Mouse (Mus musculus): ENCODE measurements around the gene Cacna2d2.

Cacna2d2 gene

DNA sequence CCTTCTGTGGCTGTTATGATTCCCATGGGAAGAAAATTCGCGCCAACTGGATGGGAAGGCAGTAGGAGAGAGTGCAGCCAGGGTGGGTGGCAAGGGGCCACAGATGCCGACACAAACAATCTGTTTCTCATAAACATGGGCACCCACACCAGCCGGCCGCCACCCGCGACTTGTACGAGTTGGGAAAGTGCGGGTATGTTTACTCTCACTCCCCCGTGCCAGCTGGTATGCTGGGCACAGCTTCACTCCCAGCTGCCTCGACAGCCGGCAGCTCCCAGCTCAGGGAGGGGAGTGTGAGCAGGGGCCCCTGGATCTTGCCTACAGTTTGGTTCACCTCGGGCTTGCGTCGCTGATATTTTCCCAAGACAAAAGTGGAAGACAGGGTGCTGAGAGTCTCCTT is 57.3 kb downstream of the Cacna2d2 start:
- DNase-seq (ENCODE audit: low read depth, low spot score): no peak

GRCm38 (mm10) chr9:107462907-107463306 is 63.5 kb downstream of the Cacna2d2 start:
- peak; percentile 36 for DNase-seq (ENCODE audit: low read depth, low spot score)

- peak; percentile 80 for DNase-seq (ENCODE audit: low read depth, low spot score)
Observed at GRCm38 (mm10) chr9:107463509-107463908, 64.1 kb downstream of the Cacna2d2 start.

GRCm38 (mm10) chr9:107464130-107464529 is 64.7 kb downstream of the Cacna2d2 start:
- peak; percentile 36 for DNase-seq (ENCODE audit: low read depth, low spot score)

DNA sequence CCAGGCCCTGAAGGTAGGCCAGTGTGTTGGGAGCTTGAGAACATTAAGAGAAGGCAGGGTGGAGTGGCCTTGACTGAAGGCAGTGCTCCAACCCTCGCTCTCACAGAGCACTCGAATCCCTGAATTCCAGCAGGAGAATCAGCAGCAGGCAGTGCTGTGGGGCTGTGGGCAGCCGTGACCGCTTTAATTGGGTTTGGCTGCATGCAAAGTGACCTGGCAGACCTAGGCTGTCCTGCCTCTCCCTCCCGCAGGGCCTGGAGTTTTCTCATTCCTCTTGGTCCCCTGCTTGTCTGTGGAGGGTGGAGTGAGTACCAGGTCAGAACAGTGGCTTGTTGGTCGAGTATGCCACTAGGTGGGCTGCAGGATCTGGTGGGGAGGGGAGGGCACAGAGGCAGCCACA is 66.2 kb downstream of the Cacna2d2 start:
- DNase-seq (ENCODE audit: low read depth, low spot score): no peak

DNA sequence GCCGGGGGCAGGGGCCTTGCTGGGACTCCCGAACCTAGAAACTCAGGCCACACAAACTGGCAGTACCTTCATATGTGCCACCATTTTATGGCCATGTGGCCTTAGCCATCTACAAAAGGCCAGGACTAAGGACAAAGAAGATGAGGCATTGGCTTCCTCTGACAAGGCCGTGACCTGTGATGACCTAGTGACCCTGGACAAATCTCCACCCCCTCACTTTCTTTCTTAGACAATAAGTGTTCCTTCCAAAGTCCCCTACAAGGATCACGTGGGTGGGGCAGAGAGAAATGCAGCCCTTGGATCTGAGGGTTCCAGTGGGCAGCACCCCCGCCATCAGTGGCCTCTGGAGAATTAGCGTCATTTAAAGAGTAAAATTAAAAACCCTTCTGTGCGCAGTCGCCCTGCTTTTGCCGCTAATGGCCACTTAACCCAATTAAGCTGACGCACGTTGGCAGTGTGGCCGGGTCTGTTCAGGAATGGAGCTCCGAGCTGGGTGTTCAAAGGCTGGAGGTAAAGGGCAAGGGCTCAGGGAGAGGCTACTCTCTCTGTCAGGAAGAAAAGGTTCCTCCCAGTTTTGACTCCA is 69.9 kb downstream of the Cacna2d2 start:
- no peak for DNase-seq (ENCODE audit: low read depth, low spot score)

- no peak for DNase-seq (ENCODE audit: low read depth, low spot score)
Observed at GRCm38 (mm10) chr9:107470427-107470826, 71.0 kb downstream of the Cacna2d2 start.

GRCm38 (mm10) chr9:107474016-107474415 is 74.6 kb downstream of the Cacna2d2 start:
- no peak for DNase-seq (ENCODE audit: low read depth, low spot score)

- no peak for DNase-seq (ENCODE audit: low read depth, low spot score)
Observed at GRCm38 (mm10) chr9:107478979-107479378, 79.6 kb downstream of the Cacna2d2 start.

GRCm38 (mm10) chr9:107479593-107479992 is 80.2 kb downstream of the Cacna2d2 start:
- DNase-seq (ENCODE audit: low read depth, low spot score): no peak

GRCm38 (mm10) chr9:107480477-107481069 is 81.2 kb downstream of the Cacna2d2 start:
- no peak for DNase-seq (ENCODE audit: low read depth, low spot score)

DNA sequence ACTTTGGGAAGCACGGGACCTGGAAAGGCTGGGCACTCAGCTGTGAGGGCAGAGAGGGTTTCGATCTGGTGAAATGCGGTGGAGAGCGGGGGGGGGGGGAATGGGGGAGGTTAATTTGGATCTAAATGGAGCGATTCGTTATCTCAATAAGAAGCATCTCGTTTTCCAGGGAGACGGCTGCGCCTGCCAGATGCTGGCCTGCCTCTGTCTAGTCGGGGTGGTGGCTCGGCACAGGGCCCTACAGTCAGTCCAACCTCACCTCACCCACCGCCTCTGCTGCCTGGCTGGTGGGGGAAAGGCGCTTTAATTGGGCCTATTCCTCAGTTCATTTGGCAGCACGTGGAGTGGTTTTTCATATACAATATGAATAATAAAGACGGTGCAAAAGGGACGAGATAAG is 81.9 kb downstream of the Cacna2d2 start:
- DNase-seq (ENCODE audit: low read depth, low spot score): no peak

DNA sequence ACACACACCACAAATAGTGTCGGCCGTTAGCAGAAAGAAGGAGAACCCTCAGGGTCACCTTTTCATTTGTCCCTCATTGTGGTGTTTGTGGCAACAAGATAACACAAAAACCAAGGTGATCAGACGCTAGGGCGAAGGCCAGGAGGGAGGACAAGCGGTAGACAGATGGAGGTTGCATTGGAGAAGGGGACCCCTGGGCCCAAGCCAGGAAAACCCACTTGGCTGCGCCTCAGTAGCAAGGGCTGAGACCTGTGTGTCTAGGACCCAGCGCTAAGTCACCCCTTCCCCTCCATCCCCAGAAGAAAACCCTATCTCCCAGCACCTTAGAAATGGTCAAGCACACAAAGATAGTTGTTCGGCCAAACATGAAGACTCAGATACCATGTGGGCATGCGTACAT is 82.6 kb downstream of the Cacna2d2 start:
- no peak for DNase-seq (ENCODE audit: low read depth, low spot score)

DNA sequence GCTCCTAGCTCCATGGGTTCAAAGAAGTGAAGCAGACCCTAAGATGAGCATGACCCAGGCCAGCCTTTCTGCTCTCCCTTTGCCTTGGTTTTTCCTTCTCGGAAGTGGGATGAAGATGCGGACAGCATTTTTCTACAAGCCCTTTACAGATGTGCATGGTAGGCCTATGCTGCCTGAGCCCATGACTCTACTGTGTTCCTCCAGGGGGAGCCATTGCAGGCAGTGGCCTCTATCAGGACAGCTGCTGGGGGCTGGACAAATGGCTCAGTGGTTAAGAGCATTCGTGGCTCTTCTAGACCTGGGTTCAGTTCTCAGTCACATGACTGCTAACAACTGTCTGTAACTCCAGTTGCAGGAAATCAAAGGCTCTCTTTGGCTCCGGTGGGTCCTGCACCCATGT is 83.4 kb downstream of the Cacna2d2 start:
- no peak for DNase-seq (ENCODE audit: low read depth, low spot score)

DNA sequence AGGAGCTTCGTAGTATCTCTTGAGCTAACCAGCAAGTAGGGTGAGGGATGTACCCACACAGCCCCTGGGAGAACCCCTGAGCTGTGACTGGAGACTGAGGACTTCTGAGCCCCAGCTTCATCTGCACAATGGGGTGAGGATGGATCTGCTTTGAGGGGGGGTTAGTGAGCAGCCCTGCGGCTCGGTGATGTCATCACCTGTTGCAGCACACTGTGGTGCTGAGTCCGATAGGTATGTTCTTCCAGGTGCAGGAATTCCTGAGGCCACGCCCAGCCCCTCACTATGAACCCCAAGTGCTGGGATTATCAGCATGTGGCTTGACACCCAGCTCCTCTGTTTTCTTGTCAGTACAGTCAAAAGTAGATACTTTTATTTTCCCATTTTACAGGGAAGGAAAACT is 84.3 kb downstream of the Cacna2d2 start:
- DNase-seq (ENCODE audit: low read depth, low spot score): no peak

GRCm38 (mm10) chr9:107484302-107484701 is 84.9 kb downstream of the Cacna2d2 start:
- DNase-seq (ENCODE audit: low read depth, low spot score): no peak

DNA sequence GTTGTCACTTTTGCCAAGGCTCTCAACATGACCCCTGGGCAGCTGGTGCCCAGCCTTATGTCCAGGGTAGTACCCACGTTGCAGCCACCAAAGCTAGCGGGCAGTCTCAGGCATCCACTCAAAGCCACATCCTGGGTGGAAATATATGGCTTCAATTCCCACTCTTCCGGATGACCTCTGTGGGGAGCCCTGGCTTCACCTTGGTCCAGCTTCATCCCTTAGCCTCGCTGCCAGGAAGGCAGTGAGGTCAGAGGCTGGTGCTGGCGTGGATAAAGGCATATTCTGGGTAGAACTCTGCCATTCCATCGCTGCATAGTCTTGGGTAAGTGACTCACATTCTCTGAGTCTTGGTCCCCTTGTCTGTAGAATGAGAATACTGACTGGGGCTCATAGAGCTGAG is 85.4 kb downstream of the Cacna2d2 start:
- no peak for DNase-seq (ENCODE audit: low read depth, low spot score)

DNA sequence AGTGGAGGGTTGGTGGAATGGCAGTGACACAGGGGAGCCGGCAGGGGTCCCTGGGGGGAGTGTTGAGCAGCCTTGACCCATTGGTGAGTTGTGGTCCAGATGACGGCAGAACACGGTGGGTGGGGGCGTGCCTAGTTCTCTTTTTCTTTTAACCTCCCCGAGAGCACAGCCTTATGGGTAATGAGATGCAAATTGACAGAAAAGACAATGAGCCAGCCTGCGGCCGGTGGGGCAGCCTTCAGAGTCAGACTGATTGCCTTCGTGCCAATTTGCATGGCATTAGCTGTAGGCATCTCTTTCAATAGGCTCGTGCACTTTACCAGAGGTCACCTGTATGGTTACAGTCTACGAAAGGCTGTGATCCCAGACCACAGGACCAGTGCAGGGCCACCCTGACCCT is 86.7 kb downstream of the Cacna2d2 start:
- no peak for DNase-seq (ENCODE audit: low read depth, low spot score)

DNA sequence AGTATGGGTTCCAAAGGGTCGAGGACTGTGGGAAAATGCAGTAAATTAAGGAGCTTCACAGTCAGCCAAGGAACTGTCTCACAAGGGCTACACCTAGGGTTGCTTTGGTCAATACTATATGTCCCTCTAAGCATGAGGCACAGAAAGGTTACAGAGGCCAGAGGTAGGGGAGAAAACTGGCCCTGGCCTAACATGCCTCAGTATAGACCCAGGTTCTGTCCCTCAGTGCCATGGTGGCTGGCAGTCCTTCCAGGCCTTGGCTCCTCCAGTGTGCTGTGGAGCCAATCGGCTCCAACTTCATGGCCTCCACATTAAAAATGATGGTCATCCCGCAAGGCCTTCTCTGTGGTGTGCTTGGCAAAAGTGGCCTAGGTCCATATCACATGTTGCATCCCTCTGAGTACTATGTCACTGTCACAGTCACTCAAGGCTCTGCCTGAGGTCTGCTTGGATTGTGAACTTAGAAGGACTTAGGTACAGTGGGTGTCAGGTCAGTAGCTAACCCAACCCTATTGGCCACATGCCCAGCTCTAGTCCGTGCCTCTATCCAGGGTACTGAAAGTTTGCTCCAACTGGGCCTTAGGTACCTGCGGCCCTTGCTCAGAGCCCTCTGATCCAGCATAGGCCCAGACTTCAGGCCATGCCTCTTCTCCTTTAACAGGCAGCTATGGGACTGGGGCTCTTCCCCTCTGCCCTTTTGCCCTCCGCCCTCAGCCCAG is 87.3 kb downstream of the Cacna2d2 start:
- no peak for DNase-seq (ENCODE audit: low read depth, low spot score)

DNA sequence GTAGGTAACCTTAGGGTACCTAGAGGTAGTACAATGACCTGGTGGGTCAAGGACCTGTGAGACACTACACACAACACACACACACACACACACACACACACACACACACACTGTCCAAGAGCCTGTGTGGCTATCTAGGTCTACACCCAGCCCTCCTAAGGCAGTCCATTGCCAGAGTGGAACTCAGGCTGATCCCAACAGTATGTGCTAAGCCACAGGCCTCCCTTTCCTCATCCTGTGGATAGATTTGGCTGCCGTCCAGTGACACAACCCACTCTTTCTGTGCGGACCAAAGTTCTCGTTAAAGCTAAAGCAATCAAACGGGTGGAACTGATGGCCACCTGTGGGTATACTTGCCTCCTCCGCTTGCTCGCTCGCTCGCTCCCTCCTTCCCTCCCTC is 90.7 kb downstream of the Cacna2d2 start:
- DNase-seq (ENCODE audit: low read depth, low spot score): no peak

DNA sequence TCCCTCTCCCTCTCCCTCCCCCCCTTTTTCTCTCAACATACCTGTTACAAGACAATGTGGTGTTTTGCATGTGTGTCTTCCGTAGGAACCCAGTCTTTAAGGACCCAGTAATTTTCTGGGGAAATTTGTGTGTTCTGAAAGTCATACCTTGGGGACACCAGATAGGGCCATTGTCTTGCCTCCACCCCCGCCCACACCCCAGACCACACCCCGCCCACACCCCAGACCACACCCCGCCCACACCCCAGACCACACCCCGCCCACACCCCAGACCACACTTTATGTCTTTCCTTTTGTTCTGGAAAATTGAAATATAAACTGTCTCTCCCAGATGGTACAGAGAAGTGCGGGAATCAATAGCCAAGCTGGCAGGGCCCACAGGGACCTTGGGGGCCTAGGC is 91.2 kb downstream of the Cacna2d2 start:
- DNase-seq (ENCODE audit: low read depth, low spot score): no peak

- DNase-seq (ENCODE audit: low read depth, low spot score): no peak
Observed at GRCm38 (mm10) chr9:107493511-107493910, 94.1 kb downstream of the Cacna2d2 start.

- DNase-seq (ENCODE audit: low read depth, low spot score): no peak
Observed at GRCm38 (mm10) chr9:107494238-107494637, 94.8 kb downstream of the Cacna2d2 start.

All from c-Kit-negative CD71-positive TER-119-positive erythroid progenitor cells, embryonic 14.5 days (primary cell).